Mouse (Mus musculus): ENCODE results near the gene Rras. TPM values are rescaled to one million over a fixed set of nuclear protein-coding genes. Genes with fewer than 3 reads are reported as not detected.

Rras gene
- polyA plus RNA-seq, 1 experiment from 2014 or later = 81.5 TPM

GRCm38 (mm10) chr7:44985595-44986191 is 32.1 kb upstream of the Rras start:
- DNase-seq (ENCODE audit: low spot score) (peak; percentile 75), ATAC-seq (ENCODE audit: low FRiP score, low TSS enrichment) (no peak)
- TF ChIP-seq CTCF (IDR thresholded peaks at IDR 0.05; ENCODE audit: low read depth) (peak; percentile 62), EP300 (optimal IDR thresholded peaks at IDR 0.05) (no peak)
- H3K4me3 ChIP-seq (ENCODE audit: low read depth, low read length) = peak overlapping the region; percentile 90
- peak overlapping the region; percentile 96 for H3K27ac ChIP-seq (replicated peaks)
- peak overlapping the region; percentile 93 for H3K9ac ChIP-seq (ENCODE audit: low read length)
- H3K4me2 ChIP-seq (replicated peaks; ENCODE audit: low read depth) = peak overlapping the region; percentile 86
- under 1% methylated on average over 38 of the region's 45 CpGs for WGBS
- no peaks in the 10 kb centered on the region for H3K4me1 ChIP-seq (replicated peaks; ENCODE audit: control insufficient read depth, insufficient read depth)
- no peaks in the 10 kb centered on the region for H3K27me3 ChIP-seq (ENCODE audit: control insufficient read depth, insufficient read depth, low read length)
- peaks cover 15% of the 10 kb centered on the region for H3K36me3 ChIP-seq (ENCODE audit: control insufficient read depth, insufficient read depth, low read length)
- H3K9me3 ChIP-seq (ENCODE audit: control insufficient read depth, low read length) = no peaks in the 10 kb centered on the region

DNA sequence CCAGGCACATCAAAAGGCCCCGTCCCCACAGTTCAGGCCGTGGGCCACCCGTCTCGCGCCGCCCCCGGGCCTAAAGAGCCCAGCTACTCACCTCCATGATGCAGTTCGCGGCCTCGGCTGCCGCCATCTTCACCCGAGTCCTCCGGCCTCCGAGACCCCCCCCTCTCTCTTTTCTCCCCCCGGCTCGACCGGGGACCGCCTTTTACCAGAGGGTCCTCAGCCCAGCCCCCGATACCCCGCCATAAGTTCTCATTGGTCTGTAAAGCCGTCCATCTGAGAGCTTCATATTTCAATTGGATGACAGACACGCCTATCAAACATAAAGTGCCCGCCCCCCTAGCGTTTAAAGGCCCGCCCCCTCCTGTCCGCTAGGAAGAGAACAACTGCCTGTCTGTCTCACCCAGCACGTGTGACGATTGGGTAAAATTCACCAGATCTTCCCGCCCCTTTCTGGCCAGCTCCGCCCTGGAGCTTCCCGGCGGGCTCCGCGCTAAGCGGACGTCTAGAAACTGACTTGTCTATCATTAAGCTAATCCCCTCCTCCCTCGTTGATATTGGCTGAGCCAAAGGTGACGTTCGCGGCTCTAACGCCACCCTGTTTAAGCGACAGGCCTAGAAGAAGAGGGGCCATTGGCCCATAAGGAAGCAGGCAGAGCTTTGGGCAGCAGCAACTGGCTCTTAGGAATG is 31.4 kb upstream of the Rras start, which contains the start of gene Prmt1:
Gene Prmt1 (minus strand): TSS at position 377 of the 687 bp plus-strand sequence.
- H3K27me3 ChIP-seq (ENCODE audit: control insufficient read depth, insufficient read depth, low read length) = no peaks in the 10 kb centered on the region
- WGBS = under 1% methylated on average over 42 of the region's 42 CpGs
- peak within 1 kb of the TSS; percentile 86 for H3K4me2 ChIP-seq (replicated peaks; ENCODE audit: low read depth)
- peak within 1 kb of the TSS; percentile 93 for H3K9ac ChIP-seq (ENCODE audit: low read length)
- H3K27ac ChIP-seq (replicated peaks) = peak within 1 kb of the TSS; percentile 96
- ATAC-seq (ENCODE audit: low FRiP score, low TSS enrichment) (peak; percentile 97), DNase-seq (ENCODE audit: low spot score) (peak; percentile 98)
- H3K9me3 ChIP-seq (ENCODE audit: control insufficient read depth, low read length) = no peaks in the 10 kb centered on the region
- peak within 1 kb of the TSS; percentile 90 for H3K4me3 ChIP-seq (ENCODE audit: low read depth, low read length)
- TF ChIP-seq EP300 (optimal IDR thresholded peaks at IDR 0.05) (peak; percentile 90), CTCF (IDR thresholded peaks at IDR 0.05; ENCODE audit: low read depth) (no peak)
- peaks cover 11% of the 10 kb centered on the region for H3K36me3 ChIP-seq (ENCODE audit: control insufficient read depth, insufficient read depth, low read length)
- no peaks in the 10 kb centered on the region for H3K4me1 ChIP-seq (replicated peaks; ENCODE audit: control insufficient read depth, insufficient read depth)

DNA sequence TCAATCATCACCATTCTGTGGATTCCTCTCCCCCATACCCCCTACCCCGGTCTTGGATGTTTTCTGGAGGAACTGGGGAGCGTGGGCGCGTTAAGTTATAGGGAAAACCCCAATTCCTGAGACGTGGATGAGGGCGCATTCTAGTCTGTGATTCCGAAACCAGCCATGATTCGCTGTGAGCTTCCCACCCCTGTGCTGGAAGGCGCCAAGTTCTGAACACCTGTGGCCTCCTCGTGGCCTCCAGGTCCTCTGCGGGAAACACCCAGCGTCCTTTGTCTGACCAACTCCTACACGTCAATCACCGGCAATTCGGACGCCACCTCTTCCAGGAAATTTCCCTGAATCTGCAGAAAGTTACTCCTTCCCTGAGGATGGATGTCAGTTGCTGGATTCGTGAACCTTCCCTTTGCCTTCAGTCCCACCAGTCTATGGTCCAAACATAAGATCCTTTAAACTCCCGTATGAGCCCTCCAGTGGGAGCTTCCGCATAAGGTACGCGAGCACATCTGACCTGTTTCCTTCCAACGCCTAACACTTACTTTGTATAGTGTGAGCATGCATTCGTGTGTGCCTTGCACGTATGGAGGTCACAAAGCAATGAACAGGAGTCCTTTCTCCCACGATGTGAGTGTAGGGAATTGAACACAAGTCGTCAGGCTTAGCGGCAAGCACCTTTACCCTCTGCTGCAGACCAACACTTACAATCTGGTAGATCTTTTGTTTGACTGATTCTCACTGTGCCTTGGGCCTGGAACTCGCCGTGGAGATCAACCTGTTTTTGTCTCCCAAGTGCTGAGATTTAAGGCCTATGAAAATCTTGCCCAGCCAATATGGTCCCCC is 30.7 kb upstream of the Rras start:
- no peak for TF ChIP-seq EP300 (optimal IDR thresholded peaks at IDR 0.05)
- no peak for TF ChIP-seq CTCF (IDR thresholded peaks at IDR 0.05; ENCODE audit: low read depth)
- Histone ChIP-seq H3K27ac (replicated peaks) (peak overlapping the region; percentile 82), H3K9ac (ENCODE audit: low read length) (peak overlapping the region; percentile 67), H3K9me3 (ENCODE audit: control insufficient read depth, low read length) (no peaks in the 10 kb centered on the region), H3K4me3 (ENCODE audit: low read depth, low read length) (peak overlapping the region; percentile 51), H3K4me1 (replicated peaks; ENCODE audit: control insufficient read depth, insufficient read depth) (no peaks in the 10 kb centered on the region), H3K27me3 (ENCODE audit: control insufficient read depth, insufficient read depth, low read length) (no peaks in the 10 kb centered on the region), H3K36me3 (ENCODE audit: control insufficient read depth, insufficient read depth, low read length) (peaks cover 3% of the 10 kb centered on the region; the same call in 1 of the 2 replicates), H3K4me2 (replicated peaks; ENCODE audit: low read depth) (peak overlapping the region; percentile 53)
- DNase-seq (ENCODE audit: low spot score) (no peak), ATAC-seq (ENCODE audit: low FRiP score, low TSS enrichment) (peak; percentile 53)
- under 1% methylated on average over 29 of the region's 29 CpGs for WGBS

DNA sequence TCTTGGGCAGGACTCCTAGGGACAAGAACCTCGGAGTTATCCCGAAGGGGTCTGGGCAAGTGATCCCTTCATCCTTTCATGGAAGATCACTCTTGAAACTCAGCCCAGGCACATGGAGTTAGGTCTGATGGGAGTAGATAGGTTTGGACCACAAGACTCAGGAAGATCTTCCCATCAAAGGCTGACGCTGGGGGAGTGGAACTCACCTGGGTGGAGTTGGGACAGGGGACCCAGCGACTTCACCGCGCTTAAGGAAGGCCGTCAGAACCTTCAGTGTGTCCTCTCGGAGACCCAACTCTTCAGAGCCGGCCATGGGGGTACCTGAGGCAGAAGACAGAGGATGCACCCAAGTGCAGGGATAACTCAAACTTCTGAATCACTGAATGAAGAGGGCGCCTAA is 21.1 kb upstream of the Rras start:
- peak overlapping the region; percentile 79 for H3K4me2 ChIP-seq (replicated peaks; ENCODE audit: low read depth)
- 8% methylated on average over 10 of the region's 10 CpGs for WGBS
- H3K27ac ChIP-seq (replicated peaks) = peak overlapping the region; percentile 56
- H3K27me3 ChIP-seq (ENCODE audit: control insufficient read depth, insufficient read depth, low read length) = no peaks in the 10 kb centered on the region
- DNase-seq (ENCODE audit: low spot score) (no peak), ATAC-seq (ENCODE audit: low FRiP score, low TSS enrichment) (no peak)
- H3K4me3 ChIP-seq (ENCODE audit: low read depth, low read length) = peak overlapping the region; percentile 67
- peak overlapping the region; percentile 74 for H3K9ac ChIP-seq (ENCODE audit: low read length)
- peaks cover 8% of the 10 kb centered on the region for H3K4me1 ChIP-seq (replicated peaks; ENCODE audit: control insufficient read depth, insufficient read depth)
- TF ChIP-seq EP300 (optimal IDR thresholded peaks at IDR 0.05) = no peak
- no peak for TF ChIP-seq CTCF (IDR thresholded peaks at IDR 0.05; ENCODE audit: low read depth)
- H3K36me3 ChIP-seq (ENCODE audit: control insufficient read depth, insufficient read depth, low read length) = peaks cover 8% of the 10 kb centered on the region; the same call in 1 of the 2 replicates
- no peaks in the 10 kb centered on the region for H3K9me3 ChIP-seq (ENCODE audit: control insufficient read depth, low read length)

- peak; percentile 97 for DNase-seq (ENCODE audit: low spot score)
- Histone ChIP-seq H3K4me2 (replicated peaks; ENCODE audit: low read depth) (peak within 1 kb of the TSS; percentile 79), H3K4me1 (replicated peaks; ENCODE audit: control insufficient read depth, insufficient read depth) (peaks cover 8% of the 10 kb centered on the region), H3K9me3 (ENCODE audit: control insufficient read depth, low read length) (no peaks in the 10 kb centered on the region), H3K27me3 (ENCODE audit: control insufficient read depth, insufficient read depth, low read length) (no peaks in the 10 kb centered on the region), H3K9ac (ENCODE audit: low read length) (peak within 1 kb of the TSS; percentile 84), H3K27ac (replicated peaks) (peak within 1 kb of the TSS; percentile 95), H3K4me3 (ENCODE audit: low read depth, low read length) (peak within 1 kb of the TSS; percentile 67), H3K36me3 (ENCODE audit: control insufficient read depth, insufficient read depth, low read length) (peaks cover 14% of the 10 kb centered on the region)
- ATAC-seq (ENCODE audit: low FRiP score, low TSS enrichment) = peak; percentile 92
- under 1% methylated on average over 43 of the region's 43 CpGs for WGBS
- TF ChIP-seq EP300 (optimal IDR thresholded peaks at IDR 0.05) (no peak), CTCF (IDR thresholded peaks at IDR 0.05; ENCODE audit: low read depth) (no peak)
Observed at GRCm38 (mm10) chr7:44997231-44997939, 20.4 kb upstream of the Rras start, which contains the start of gene Irf3. Gene Irf3, plus strand, starts transcription at chr7:44997648.
